Mouse (Mus musculus) thymus, adult 2 months (tissue): ENCODE measurements around the gene Repin1.

Experiments
- CTCF ChIP-seq: fragments of 200-500 bp; IDR thresholded peaks from 2 replicates; pipeline ENCODE4 v1.5.1; 2012; ENCODE audit warnings: mild to moderate bottlenecking, control low read depth, low read length, moderate library complexity, borderline replicate concordance; ENCODE audit not compliant: control insufficient read depth, poor library complexity, insufficient read depth; ENCODE audit errors: extremely low read depth
- POLR2A ChIP-seq: fragments of 200-500 bp; IDR thresholded peaks from 2 replicates; pipeline ENCODE4 v1.6.1; 2012; ENCODE audit warnings: mild to moderate bottlenecking, low read length, control low read depth, moderate library complexity; ENCODE audit not compliant: control insufficient read depth, poor library complexity, insufficient read depth; ENCODE audit errors: extremely low read depth

GRCm38 (mm10) chr6:48610657-48611056, 17.0 kb downstream of the Repin1 start:
- TF ChIP-seq CTCF (no peak), POLR2A (no peak)
